Mouse (Mus musculus) ovary, postnatal 36 days (tissue): ENCODE measurements around the gene Gm10334.
"Not testable (repeated sequence)": the region's sequence is repeated elsewhere in the genome, so short reads cannot be mapped to it uniquely, and the experiment has no call there.

Experiments
- DNase-seq: peaks from one replicate; pipeline ENCODE4 v3.0.0; 2022; ENCODE audit warnings: low spot score, mixed read lengths

Gene Gm10334

DNA sequence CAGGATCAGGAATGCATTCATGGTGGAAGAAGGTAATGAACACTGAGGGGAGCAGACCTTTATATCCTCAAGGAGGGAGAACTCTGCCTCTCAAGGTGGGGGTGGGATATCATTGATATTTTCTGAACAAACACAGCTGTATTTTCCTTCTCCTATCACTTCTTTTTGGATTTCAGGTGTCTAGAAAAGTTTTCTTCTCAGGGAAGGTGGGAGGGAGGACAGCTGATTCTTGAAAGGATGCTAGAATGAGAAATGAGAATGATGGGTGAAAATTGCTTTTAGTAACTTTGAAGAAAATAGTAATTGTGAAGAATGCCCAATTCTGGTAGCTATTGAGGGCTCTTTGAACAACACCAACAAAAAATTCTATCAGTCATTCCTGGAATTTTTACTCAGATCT, at the start of gene Gm10334:
Gm10334 (minus strand) TSS at position 101 of the 400 bp plus-strand sequence.
- DNase-seq, result not testable (repeated sequence)

DNA sequence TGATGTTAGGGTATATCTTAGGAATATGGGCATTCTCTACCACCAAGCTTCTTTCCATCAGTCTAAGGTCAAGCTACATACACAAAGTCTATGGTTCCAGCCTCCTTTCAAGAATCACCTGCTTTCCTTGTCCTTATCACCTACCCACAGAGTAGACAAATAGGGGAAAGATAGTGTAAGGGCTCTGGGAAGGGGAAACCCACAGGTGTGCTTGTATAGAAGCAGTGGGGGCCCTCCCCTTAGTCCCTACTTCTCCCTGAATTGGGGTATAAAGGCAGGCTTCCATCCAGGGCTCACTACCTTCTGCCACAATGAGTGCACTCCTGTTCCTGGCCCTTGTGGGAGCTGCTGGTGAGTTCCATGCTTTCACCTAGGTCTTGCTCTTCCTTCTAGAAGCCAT, 12.7 kb upstream of the Gm10334 start, which contains the start of gene Prss1:
Prss1 (plus strand) TSS at position 301 of the 400 bp plus-strand sequence.
- DNase-seq, result not testable (repeated sequence)

DNA sequence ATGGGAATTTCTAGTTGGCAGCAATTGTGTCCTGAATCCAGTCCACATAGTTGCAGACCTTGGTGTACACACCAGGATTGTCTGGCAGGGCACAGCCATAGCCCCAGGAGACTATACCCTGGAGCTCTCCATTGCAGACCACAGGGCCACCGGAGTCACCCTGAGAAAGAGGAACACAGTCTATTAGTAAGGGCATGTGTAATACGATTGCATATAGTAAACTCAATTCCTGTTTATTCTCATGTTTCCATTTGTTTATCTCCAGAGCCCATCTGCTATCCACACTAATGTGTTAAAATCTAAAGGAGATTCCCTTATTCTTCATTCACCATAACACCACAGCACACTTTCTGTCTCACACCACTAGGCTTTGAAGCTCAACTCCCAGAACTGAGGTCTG, 3.7 kb downstream of the Gm10334 start:
- not testable (repeated sequence) for DNase-seq
